Mouse (Mus musculus) hindbrain, embryonic 11.5 days (tissue): Measurements from ENCODE around the gene Mrpl48. TPM values are rescaled to one million over a fixed set of nuclear protein-coding genes. Genes with fewer than 3 reads are reported as not detected.

Experiments
- ATAC-seq: fragments of 200-750 bp; cut with Nextera tagmentation; 2 replicates; pipeline ENCODE4 v1.8.0; 2017; ENCODE audit warnings: mild to moderate bottlenecking, moderate TSS enrichment, moderate library complexity; ENCODE audit not compliant: low FRiP score
- DNase-seq: peaks from one replicate; pipeline ENCODE4 v3.0.0-alpha.2; 2015; ENCODE audit warnings: low spot score
- H3K27ac ChIP-seq: fragments of 300-500 bp; sonication (generic); 2 replicates; pipeline ENCODE4 v1.5.1; 2014; ENCODE audit warnings: mild to moderate bottlenecking, low read depth, low read length
- H3K27me3 ChIP-seq: fragments of 300-500 bp; sonication (generic); 2 replicates; pipeline ENCODE4 v1.6.1; 2014; ENCODE audit warnings: mild to moderate bottlenecking, low read length, moderate library complexity, mixed read lengths; ENCODE audit not compliant: control insufficient read depth, insufficient read depth
- H3K36me3 ChIP-seq: fragments of 300-500 bp; sonication (generic); 2 replicates; pipeline ENCODE4 v1.6.1; 2014; ENCODE audit warnings: mild to moderate bottlenecking, low read length, moderate library complexity, mixed read lengths; ENCODE audit not compliant: control insufficient read depth, insufficient read depth
- H3K4me1 ChIP-seq: fragments of 300-500 bp; sonication (generic); replicated peaks from 2 replicates; pipeline ENCODE4 v1.6.1; 2014; ENCODE audit warnings: low read length, mixed read lengths; ENCODE audit not compliant: control insufficient read depth, insufficient read depth
- H3K4me2 ChIP-seq: fragments of 300-500 bp; sonication (generic); replicated peaks from 2 replicates; pipeline ENCODE4 v1.6.1; 2014; ENCODE audit warnings: mild to moderate bottlenecking, low read depth, low read length
- H3K4me3 ChIP-seq: fragments of 300-500 bp; sonication (generic); 2 replicates; pipeline ENCODE4 v1.5.1; 2014; ENCODE audit warnings: low read depth, low read length
- H3K9ac ChIP-seq: fragments of 300-500 bp; sonication (generic); 2 replicates; pipeline ENCODE4 v1.6.1; 2014; ENCODE audit warnings: low read depth, low read length
- H3K9me3 ChIP-seq: fragments of 300-500 bp; sonication (generic); 2 replicates; pipeline ENCODE4 v1.6.1; 2016; ENCODE audit warnings: low read length; ENCODE audit not compliant: control insufficient read depth
- WGBS: fragments of 180-500 bp; shearing (Covaris S2); extraction: QIAGEN DNeasy Blood & Tissue Kit; methylation state at CpG from one replicate; pipeline ENCODE4 v1.1.7; 2014; 5-methylcytosine and 5-hydroxymethylcytosine counted together
- polyA plus RNA-seq: library from polyadenylated mRNA; unstranded; fragments of >200 nt; fragmentation: Nextera tagmentation; extraction: Ambion mirVana; gene quantifications from 2 replicates; pipeline ENCODE4 v1.2.1, GENCODE M21; 2014

The Mrpl48 gene
- polyA plus RNA-seq, 1 experiment from 2014 or later, result 73.1 TPM

GRCm38 (mm10) chr7:100534216-100534615, 73.9 kb downstream of the Mrpl48 start:
- Histone ChIP-seq H3K27me3 (no peaks in the 10 kb centered on the region), H3K36me3 (no peaks in the 10 kb centered on the region), H3K9me3 (no peaks in the 10 kb centered on the region), H3K27ac (no peak overlapping the region), H3K9ac (no peak overlapping the region), H3K4me3 (no peak overlapping the region), H3K4me1 (no peaks in the 10 kb centered on the region), H3K4me2 (no peak overlapping the region)
- ATAC-seq (no peak), DNase-seq (no peak)
- 87% methylated on average over 3 of the region's 3 CpGs for WGBS

- no peak overlapping the region for H3K4me3 ChIP-seq
- ATAC-seq, result no peak
- H3K4me1 ChIP-seq, result no peaks in the 10 kb centered on the region
- no peak for DNase-seq
- H3K4me2 ChIP-seq, result no peak overlapping the region
- no peaks in the 10 kb centered on the region for H3K36me3 ChIP-seq
- 68% methylated on average over 2 of the region's 2 CpGs for WGBS
- H3K9me3 ChIP-seq, result no peaks in the 10 kb centered on the region
- no peaks in the 10 kb centered on the region for H3K27me3 ChIP-seq
- H3K27ac ChIP-seq, result no peak overlapping the region
- H3K9ac ChIP-seq, result no peak overlapping the region
Measured at GRCm38 (mm10) chr7:100533503-100533902, 74.6 kb downstream of the Mrpl48 start.

GRCm38 (mm10) chr7:100530766-100531165, 77.3 kb downstream of the Mrpl48 start:
- Histone ChIP-seq H3K27ac (no peak overlapping the region), H3K9ac (no peak overlapping the region), H3K27me3 (no peaks in the 10 kb centered on the region), H3K4me2 (no peak overlapping the region), H3K4me1 (no peaks in the 10 kb centered on the region), H3K36me3 (no peaks in the 10 kb centered on the region), H3K9me3 (no peaks in the 10 kb centered on the region), H3K4me3 (no peak overlapping the region)
- WGBS, result 91% methylated on average over 5 of the region's 5 CpGs
- ATAC-seq (no peak), DNase-seq (no peak)

GRCm38 (mm10) chr7:100524669-100525068, 83.4 kb downstream of the Mrpl48 start:
- H3K27me3 ChIP-seq, result no peaks in the 10 kb centered on the region
- no peak for DNase-seq
- no peak overlapping the region for H3K4me2 ChIP-seq
- no peak for ATAC-seq
- no peak overlapping the region for H3K9ac ChIP-seq
- 82% methylated on average over 8 of the region's 8 CpGs for WGBS
- no peaks in the 10 kb centered on the region for H3K36me3 ChIP-seq
- no peaks in the 10 kb centered on the region for H3K4me1 ChIP-seq
- H3K9me3 ChIP-seq, result no peaks in the 10 kb centered on the region
- H3K27ac ChIP-seq, result no peak overlapping the region
- H3K4me3 ChIP-seq, result no peak overlapping the region

- no peak overlapping the region for H3K4me3 ChIP-seq
- no peaks in the 10 kb centered on the region for H3K27me3 ChIP-seq
- H3K36me3 ChIP-seq, result no peaks in the 10 kb centered on the region
- ATAC-seq (no peak), DNase-seq (no peak)
- WGBS, result 71% methylated on average over 3 of the region's 3 CpGs
- H3K4me1 ChIP-seq, result no peaks in the 10 kb centered on the region
- no peak overlapping the region for H3K4me2 ChIP-seq
- no peak overlapping the region for H3K9ac ChIP-seq
- no peaks in the 10 kb centered on the region for H3K9me3 ChIP-seq
- no peak overlapping the region for H3K27ac ChIP-seq
Measured at GRCm38 (mm10) chr7:100522222-100522621, 85.9 kb downstream of the Mrpl48 start.

GRCm38 (mm10) chr7:100520663-100521285, 87.3 kb downstream of the Mrpl48 start:
- H3K27me3 ChIP-seq, result no peaks in the 10 kb centered on the region
- no peak overlapping the region for H3K4me2 ChIP-seq
- no peaks in the 10 kb centered on the region for H3K36me3 ChIP-seq
- no peak overlapping the region for H3K27ac ChIP-seq
- H3K9me3 ChIP-seq, result no peaks in the 10 kb centered on the region
- H3K4me3 ChIP-seq, result no peak overlapping the region
- ATAC-seq, result peak; percentile 59; the same call in 1 of the 2 replicates
- no peaks in the 10 kb centered on the region for H3K4me1 ChIP-seq
- no peak overlapping the region for H3K9ac ChIP-seq
- DNase-seq, result peak; percentile 91
- WGBS, result 21% methylated on average over 10 of the region's 10 CpGs

GRCm38 (mm10) chr7:100520204-100520603, 87.9 kb downstream of the Mrpl48 start:
- Histone ChIP-seq H3K4me3 (no peak overlapping the region), H3K4me1 (no peaks in the 10 kb centered on the region), H3K27me3 (no peaks in the 10 kb centered on the region), H3K4me2 (no peak overlapping the region), H3K9ac (no peak overlapping the region), H3K9me3 (no peaks in the 10 kb centered on the region), H3K27ac (no peak overlapping the region), H3K36me3 (no peaks in the 10 kb centered on the region)
- WGBS, result 69% methylated on average over 7 of the region's 7 CpGs
- ATAC-seq (no peak), DNase-seq (no peak)

GRCm38 (mm10) chr7:100514573-100514972, 93.5 kb downstream of the Mrpl48 start, which contains the start of gene Dnajb13:
TSS of gene Dnajb13 (minus strand) at chr7:100514960.
- H3K9me3 ChIP-seq, result no peaks in the 10 kb centered on the region
- no peak for ATAC-seq
- no peak within 1 kb of the TSS for H3K9ac ChIP-seq
- no peak within 1 kb of the TSS for H3K27ac ChIP-seq
- H3K4me2 ChIP-seq, result 0 out of 2 replicates have a peak within 1 kb of the TSS, but pooled peaks have one; percentile 3
- no peaks in the 10 kb centered on the region for H3K27me3 ChIP-seq
- DNase-seq, result peak; percentile 32
- no peaks in the 10 kb centered on the region for H3K36me3 ChIP-seq
- WGBS, result 50% methylated on average over 11 of the region's 11 CpGs
- H3K4me1 ChIP-seq, result no peaks in the 10 kb centered on the region
- no peak within 1 kb of the TSS for H3K4me3 ChIP-seq

- Histone ChIP-seq H3K4me1 (no peaks in the 10 kb centered on the region), H3K4me2 (no peak overlapping the region), H3K4me3 (no peak overlapping the region), H3K9ac (no peak overlapping the region), H3K27ac (no peak overlapping the region), H3K9me3 (no peaks in the 10 kb centered on the region), H3K27me3 (no peaks in the 10 kb centered on the region), H3K36me3 (no peaks in the 10 kb centered on the region)
- WGBS, result 79% methylated on average over 8 of the region's 8 CpGs
- DNase-seq (no peak), ATAC-seq (no peak)
Measured at GRCm38 (mm10) chr7:100511602-100512001, 96.5 kb downstream of the Mrpl48 start.
